8 mouse cellular contexts compared by ENCODE assay signal in genomic region chr2:181497548-181497875, GRCm38 (mm10). TPM values are rescaled to one million over a fixed set of nuclear protein-coding genes. Genes with fewer than 3 reads are reported as not detected.
DNase-seq lines count a peak whose midpoint lies in the region; ATAC-seq and TF ChIP-seq lines count a peak whose summit lies in the region.

No protein-coding gene starts in this region.

- H3K9ac ChIP-seq in liver, adult 2 months (ENCODE audit: low read depth, low read length) = peak overlapping the region; percentile 95
- H3K9ac ChIP-seq in midbrain, postnatal 0 days (replicated peaks; ENCODE audit: low read length, poor library complexity, severe bottlenecking) = peak overlapping the region; percentile 89
- H3K9ac ChIP-seq in stomach, embryonic 16.5 days (ENCODE audit: low read length) = peak overlapping the region; percentile 85

- H3K9me3 ChIP-seq in midbrain, postnatal 0 days (ENCODE audit: low read length) = no peaks in the 10 kb centered on the region
- H3K9me3 ChIP-seq in stomach, embryonic 16.5 days (replicated peaks; ENCODE audit: control insufficient read depth, low read length) = no peaks in the 10 kb centered on the region

- peak overlapping the region; percentile 91 for H3K4me3 ChIP-seq in liver, adult 2 months (ENCODE audit: insufficient read depth, low read depth, low read length)
- peak overlapping the region; percentile 86 for H3K4me3 ChIP-seq in midbrain, postnatal 0 days (ENCODE audit: low read depth, low read length)
- peak overlapping the region; percentile 84 for H3K4me3 ChIP-seq in stomach, embryonic 16.5 days (replicated peaks; ENCODE audit: low read length)

- no peak for TF ChIP-seq POLR2A in liver, adult 2 months (IDR thresholded peaks at IDR 0.05; ENCODE audit: extremely low read depth, insufficient read depth, low read length)

- peaks cover 21% of the 10 kb centered on the region for H3K36me3 ChIP-seq in liver, adult 2 months (ENCODE audit: control insufficient read depth, insufficient read depth, low read length)
- H3K36me3 ChIP-seq in midbrain, postnatal 0 days (ENCODE audit: insufficient read depth, low read length) = peaks cover 20% of the 10 kb centered on the region
- H3K36me3 ChIP-seq in stomach, embryonic 16.5 days (ENCODE audit: control insufficient read depth, insufficient read depth, low read length) = peaks cover 12% of the 10 kb centered on the region; the same call in 1 of the 2 replicates

- H3K27ac ChIP-seq in liver, adult 2 months (replicated peaks; ENCODE audit: insufficient read depth, low read depth, low read length) = peak overlapping the region; percentile 93
- peak overlapping the region; percentile 91 for H3K27ac ChIP-seq in midbrain, postnatal 0 days (ENCODE audit: low read depth, low read length)
- peak overlapping the region; percentile 95 for H3K27ac ChIP-seq in stomach, embryonic 16.5 days (ENCODE audit: low read length)

- WGBS in liver, adult 2 months = 2% methylated on average over 12 of the region's 12 CpGs
- 0% methylated on average over 12 of the region's 12 CpGs for WGBS in midbrain, postnatal 0 days
- 0% methylated on average over 12 of the region's 12 CpGs for WGBS in stomach, embryonic 16.5 days

- TF ChIP-seq CTCF in liver, adult 2 months (IDR thresholded peaks at IDR 0.05; ENCODE audit: low read depth, low read length) = 0 out of 2 replicates have a peak, but pooled peaks have one; percentile 2
- TF ChIP-seq CTCF in midbrain, postnatal 0 days (IDR thresholded peaks at IDR 0.05) = no peak

- peak; percentile 9 to 24 for DNase-seq in layer of hippocampus, postnatal 36 days
- no peak for DNase-seq in layer of hippocampus, postnatal 25 days (ENCODE audit: extremely low spot score in 1 of 2, low spot score in 1 of 2)
- DNase-seq in gastrocnemius, postnatal 25 days = peak; percentile 69
- no peak for DNase-seq in liver, adult 2 months (ENCODE audit: extremely low read depth, low read depth, low spot score)
- DNase-seq in midbrain, postnatal 0 days (ENCODE audit: low spot score) = peak; percentile 10

- H3K4me2 ChIP-seq in midbrain, postnatal 0 days (ENCODE audit: low read depth, low read length, poor library complexity, severe bottlenecking) = peak overlapping the region; percentile 83
- H3K4me2 ChIP-seq in stomach, embryonic 16.5 days (ENCODE audit: low read depth, low read length) = peak overlapping the region; percentile 84

- peaks cover 5% of the 10 kb centered on the region; the same call in 1 of the 2 replicates for H3K79me2 ChIP-seq in liver, adult 2 months (ENCODE audit: control insufficient read depth, insufficient read depth, low read length)

- ATAC-seq in common myeloid progenitor, adult 5-6 weeks (replicated peaks; ENCODE audit: low read depth, poor library complexity, severe bottlenecking) = peak; percentile 66
- ATAC-seq in inflammation-experienced regulatory T-cells, adult 6 months = peak; percentile 26
- ATAC-seq in midbrain, postnatal 0 days (ENCODE audit: low FRiP score) = peak; percentile 9; the same call in 1 of the 2 replicates
- ATAC-seq in stomach, embryonic 16.5 days (ENCODE audit: insufficient read depth, low FRiP score) = peak; percentile 75; the same call in 1 of the 2 replicates

- H3K27me3 ChIP-seq in liver, adult 2 months (ENCODE audit: control insufficient read depth, insufficient read depth, low read length) = no peaks in the 10 kb centered on the region
- H3K27me3 ChIP-seq in midbrain, postnatal 0 days (ENCODE audit: insufficient read depth, low read length) = no peaks in the 10 kb centered on the region
- H3K27me3 ChIP-seq in stomach, embryonic 16.5 days (ENCODE audit: control insufficient read depth, insufficient read depth, low read length) = no peaks in the 10 kb centered on the region

- H3K4me1 ChIP-seq in liver, adult 2 months (ENCODE audit: control insufficient read depth, insufficient read depth, low read length) = peaks cover 4% of the 10 kb centered on the region; the same call in 1 of the 2 replicates
- H3K4me1 ChIP-seq in midbrain, postnatal 0 days (ENCODE audit: insufficient read depth, low read length) = no peaks in the 10 kb centered on the region
- peaks cover 8% of the 10 kb centered on the region for H3K4me1 ChIP-seq in stomach, embryonic 16.5 days (ENCODE audit: control insufficient read depth, insufficient read depth, low read length)

RNA-seq across cellular contexts. Expression of gene Tpd52l2, which starts 0.6 kb away (rescaled TPM):
- total RNA-seq in layer of hippocampus, postnatal 36 days (2021) = 10 to 100 TPM; 77.7 to 87.1 TPM
- 10 to 100 TPM; 75.4 to 79.1 TPM for total RNA-seq in layer of hippocampus, postnatal 25 days (2021)
- total RNA-seq in common myeloid progenitor, adult 5-6 weeks (2017) = 148 and 155 TPM in 2 replicates
- total RNA-seq in gastrocnemius, postnatal 25 days (2021) = 10 to 100 TPM; 46.1 to 48.2 TPM
- 100 to 1,000 TPM in 2 of 3 experiments, 10 to 100 TPM in 1; 89.9 to 113 (median 102) TPM for polyA plus RNA-seq in inflammation-experienced regulatory T-cells, adult 6 months (2017; shearing (Covaris generic))
- total RNA-seq in liver, adult 2 months (2014; rRNA removed) = 26.2 and 27.1 TPM in 2 replicates
- 18.8 and 23.0 TPM in 2 replicates for polyA plus RNA-seq in liver, adult 2 months (2012; rRNA removed)
- total RNA-seq in midbrain, postnatal 0 days (2014; rRNA removed) = 69.5 and 85.6 TPM in 2 replicates
- polyA plus RNA-seq in midbrain, postnatal 0 days (2015; fragmentation: Nextera tagmentation; extraction: Ambion mirVana) = 112 and 116 TPM in 2 replicates
- 139 and 142 TPM in 2 replicates for polyA plus RNA-seq in stomach, embryonic 16.5 days (2015; fragmentation: Nextera tagmentation; extraction: Ambion mirVana)

RNA-seq across cellular contexts. Expression of gene Abhd16b, which starts 4.5 kb away (rescaled TPM):
- total RNA-seq in layer of hippocampus, postnatal 36 days (2021) = not detected
- total RNA-seq in layer of hippocampus, postnatal 25 days (2021) = not detected
- total RNA-seq in common myeloid progenitor, adult 5-6 weeks (2017) = not detected in 2 replicates
- not detected for total RNA-seq in gastrocnemius, postnatal 25 days (2021)
- not detected for polyA plus RNA-seq in inflammation-experienced regulatory T-cells, adult 6 months (2017; shearing (Covaris generic))
- total RNA-seq in liver, adult 2 months (2014; rRNA removed) = not detected in 2 replicates
- polyA plus RNA-seq in liver, adult 2 months (2012; rRNA removed) = not detected in 2 replicates
- total RNA-seq in midbrain, postnatal 0 days (2014; rRNA removed) = not detected in 2 replicates
- not detected in 2 replicates for polyA plus RNA-seq in midbrain, postnatal 0 days (2015; fragmentation: Nextera tagmentation; extraction: Ambion mirVana)
- polyA plus RNA-seq in stomach, embryonic 16.5 days (2015; fragmentation: Nextera tagmentation; extraction: Ambion mirVana) = 0.12 and 0.16 TPM in 2 replicates

RNA-seq across cellular contexts. Expression of gene Dnajc5, which starts 22.8 kb away (rescaled TPM):
- total RNA-seq in layer of hippocampus, postnatal 36 days (2021) = 100 to 1,000 TPM; 252 to 275 TPM
- total RNA-seq in layer of hippocampus, postnatal 25 days (2021) = 100 to 1,000 TPM; 272 to 281 TPM
- total RNA-seq in common myeloid progenitor, adult 5-6 weeks (2017) = 30.1 and 31.7 TPM in 2 replicates
- 10 to 100 TPM; 43.8 to 46.3 TPM for total RNA-seq in gastrocnemius, postnatal 25 days (2021)
- 10 to 100 TPM; 37.5 to 41.7 (median 39.3) TPM for polyA plus RNA-seq in inflammation-experienced regulatory T-cells, adult 6 months (2017; shearing (Covaris generic))
- 20.2 and 23.8 TPM in 2 replicates for total RNA-seq in liver, adult 2 months (2014; rRNA removed)
- polyA plus RNA-seq in liver, adult 2 months (2012; rRNA removed) = 28.6 and 30.7 TPM in 2 replicates
- total RNA-seq in midbrain, postnatal 0 days (2014; rRNA removed) = 416 and 487 TPM in 2 replicates
- polyA plus RNA-seq in midbrain, postnatal 0 days (2015; fragmentation: Nextera tagmentation; extraction: Ambion mirVana) = 303 and 316 TPM in 2 replicates
- polyA plus RNA-seq in stomach, embryonic 16.5 days (2015; fragmentation: Nextera tagmentation; extraction: Ambion mirVana) = 77.5 and 84.9 TPM in 2 replicates

RNA-seq across cellular contexts. Expression of gene Zbtb46, which starts 38.3 kb away (rescaled TPM):
- total RNA-seq in layer of hippocampus, postnatal 36 days (2021) = 1 to 10 TPM; 5.8 to 6.2 TPM
- 1 to 10 TPM; 6.7 to 7.3 TPM for total RNA-seq in layer of hippocampus, postnatal 25 days (2021)
- total RNA-seq in common myeloid progenitor, adult 5-6 weeks (2017) = 7.5 and 8.9 TPM in 2 replicates
- 1 to 10 TPM; 3.5 TPM for total RNA-seq in gastrocnemius, postnatal 25 days (2021)
- polyA plus RNA-seq in inflammation-experienced regulatory T-cells, adult 6 months (2017; shearing (Covaris generic)) = 1 to 10 TPM; 3.6 to 4.3 (median 3.7) TPM
- total RNA-seq in liver, adult 2 months (2014; rRNA removed) = 5.2 and 5.3 TPM in 2 replicates
- polyA plus RNA-seq in liver, adult 2 months (2012; rRNA removed) = 2.4 and 2.8 TPM in 2 replicates
- total RNA-seq in midbrain, postnatal 0 days (2014; rRNA removed) = 25.8 and 29.8 TPM in 2 replicates
- 16.7 and 18.4 TPM in 2 replicates for polyA plus RNA-seq in midbrain, postnatal 0 days (2015; fragmentation: Nextera tagmentation; extraction: Ambion mirVana)
- polyA plus RNA-seq in stomach, embryonic 16.5 days (2015; fragmentation: Nextera tagmentation; extraction: Ambion mirVana) = 7.9 and 9.7 TPM in 2 replicates

Comparison
In these comparisons a context has a peak if more than half of its experiments do, and no peak if none do; other contexts are left out.
1. DNase-seq: peak in layer of hippocampus, postnatal 36 days (2 of 2), gastrocnemius, postnatal 25 days (single experiment) and midbrain, postnatal 0 days (single experiment); none in layer of hippocampus, postnatal 25 days (0 of 2) and liver, adult 2 months (single experiment).
2. ATAC-seq: peak in every context shown above with its lines; median percentile 75 in stomach, embryonic 16.5 days; 66 in common myeloid progenitor, adult 5-6 weeks; 26 in inflammation-experienced regulatory T-cells, adult 6 months; 9 in midbrain, postnatal 0 days.
3. Peak in every context shown above with its lines, with median percentiles within 50 percentile points of each other: H3K27ac ChIP-seq, H3K4me3 ChIP-seq and H3K9ac ChIP-seq.